Mouse (Mus musculus) adrenal gland, postnatal 4 days (tissue): ENCODE measurements around the gene Lamb2. TPM values are rescaled to one million over a fixed set of nuclear protein-coding genes. Genes with fewer than 3 reads are reported as not detected.

ENCODE experiments used
- DNase-seq, 2 experiments: peaks; one replicate each; pipeline ENCODE4 v3.0.0; 2021 to 2022; ENCODE audit warnings: low spot score in 2 of 2, mixed read lengths in 2 of 2
- total RNA-seq, 2 experiments: library from RNA; stranded (reverse); gene quantifications; 2 replicates each; pipeline ENCODE4 v1.2.3; 2021

Lamb2 gene
- total RNA-seq, 2 experiments from 2014 or later, result 136 to 153 TPM

GRCm38 (mm10) chr9:108531496-108531895, 52.0 kb downstream of the Lamb2 start:
- no peak for DNase-seq

Other genes starting within 250 kb of the Lamb2 start
- 100 to 1,000 TPM; 158 to 188 TPM for gene Dag1, start 215.8 kb upstream of the Lamb2 start, total RNA-seq
- gene Nicn1, start 189.3 kb upstream of the Lamb2 start, total RNA-seq, result 10 to 100 TPM; 26.4 to 27.2 TPM
- 10 to 100 TPM in 1 of 2 experiments, 1 to 10 TPM in 1; 9.5 to 10.8 TPM for gene Amt, start 182.9 kb upstream of the Lamb2 start, total RNA-seq
- 100 to 1,000 TPM; 357 to 360 TPM for gene Rhoa, start 173.6 kb upstream of the Lamb2 start, total RNA-seq
- 10 to 100 TPM; 32.7 to 36.7 TPM for gene Tcta, start 173.6 kb upstream of the Lamb2 start, total RNA-seq
- 100 to 1,000 TPM; 473 to 481 TPM for gene Gpx1, start 140.8 kb upstream of the Lamb2 start, total RNA-seq
- gene Usp4, start 131.9 kb upstream of the Lamb2 start, total RNA-seq, result 100 to 1,000 TPM; 119 to 123 TPM
- 1 to 10 TPM in 1 of 2 experiments, under 1 TPM in 1; 0.73 to 1.4 TPM for gene 1700102P08Rik, start 86.9 kb upstream of the Lamb2 start, total RNA-seq
- under 1 TPM; 0.25 to 0.28 TPM for gene Ccdc36, start 51.3 kb upstream of the Lamb2 start, total RNA-seq
- not detected for gene BC048562, start 43.3 kb upstream of the Lamb2 start, total RNA-seq
- 10 to 100 TPM; 47.1 to 59.1 TPM for gene Ccdc71, start 19.2 kb upstream of the Lamb2 start, total RNA-seq
- gene Klhdc8b, start 18.2 kb upstream of the Lamb2 start, total RNA-seq, result 10 to 100 TPM; 55.1 to 58.2 TPM
- 100 to 1,000 TPM; 225 to 230 TPM for gene Usp19, start 10.9 kb downstream of the Lamb2 start, total RNA-seq
- 100 to 1,000 TPM; 212 to 220 TPM for gene Qars, start 28.0 kb downstream of the Lamb2 start, total RNA-seq
- 100 to 1,000 TPM; 162 to 172 TPM for gene Qrich1, start 37.1 kb downstream of the Lamb2 start, total RNA-seq
- 100 to 1,000 TPM; 105 to 106 TPM for gene Impdh2, start 80.5 kb downstream of the Lamb2 start, total RNA-seq
- 10 to 100 TPM; 55.8 to 58.7 TPM for gene Ndufaf3, start 87.7 kb downstream of the Lamb2 start, total RNA-seq
- 10 to 100 TPM; 60.3 to 74.2 TPM for gene Dalrd3, start 90.2 kb downstream of the Lamb2 start, total RNA-seq
- 100 to 1,000 TPM; 150 to 157 TPM for gene Wdr6, start 99.0 kb downstream of the Lamb2 start, total RNA-seq
- 10 to 100 TPM; 13.4 to 16.2 TPM for gene P4htm, start 117.9 kb downstream of the Lamb2 start, total RNA-seq
- 10 to 100 TPM; 80.1 to 80.7 TPM for gene Arih2, start 169.7 kb downstream of the Lamb2 start, total RNA-seq
- 100 to 1,000 TPM in 1 of 2 experiments, 10 to 100 TPM in 1; 92.7 to 115 TPM for gene Slc25a20, start 182.4 kb downstream of the Lamb2 start, total RNA-seq
- gene Prkar2a, start 209.6 kb downstream of the Lamb2 start, total RNA-seq, result 10 to 100 TPM; 43.9 to 47.9 TPM